Mouse (Mus musculus): ENCODE results near the gene Ccnd3. TPM values are rescaled to one million over a fixed set of nuclear protein-coding genes. Genes with fewer than 3 reads are reported as not detected.

Gene Ccnd3
- polyA plus RNA-seq, 1 experiment from 2014 or later: 294 TPM

- ATAC-seq (replicated peaks; ENCODE audit: low FRiP score): no peak
- Histone ChIP-seq H3K9ac (no peak overlapping the region), H3K4me1 (peaks cover 34% of the 10 kb centered on the region), H3K4me2 (no peak overlapping the region), H3K36me3 (peaks cover 16% of the 10 kb centered on the region), H3K27ac (no peak overlapping the region), H3K27me3 (no peaks in the 10 kb centered on the region), H3K4me3 (replicated peaks) (no peak overlapping the region), H3K9me3 (replicated peaks) (no peaks in the 10 kb centered on the region)
- WGBS: 65% methylated on average over 4 of the region's 4 CpGs
Measured at GRCm38 (mm10) chr17:47632181-47632840, 127.5 kb downstream of the Ccnd3 start.

DNA sequence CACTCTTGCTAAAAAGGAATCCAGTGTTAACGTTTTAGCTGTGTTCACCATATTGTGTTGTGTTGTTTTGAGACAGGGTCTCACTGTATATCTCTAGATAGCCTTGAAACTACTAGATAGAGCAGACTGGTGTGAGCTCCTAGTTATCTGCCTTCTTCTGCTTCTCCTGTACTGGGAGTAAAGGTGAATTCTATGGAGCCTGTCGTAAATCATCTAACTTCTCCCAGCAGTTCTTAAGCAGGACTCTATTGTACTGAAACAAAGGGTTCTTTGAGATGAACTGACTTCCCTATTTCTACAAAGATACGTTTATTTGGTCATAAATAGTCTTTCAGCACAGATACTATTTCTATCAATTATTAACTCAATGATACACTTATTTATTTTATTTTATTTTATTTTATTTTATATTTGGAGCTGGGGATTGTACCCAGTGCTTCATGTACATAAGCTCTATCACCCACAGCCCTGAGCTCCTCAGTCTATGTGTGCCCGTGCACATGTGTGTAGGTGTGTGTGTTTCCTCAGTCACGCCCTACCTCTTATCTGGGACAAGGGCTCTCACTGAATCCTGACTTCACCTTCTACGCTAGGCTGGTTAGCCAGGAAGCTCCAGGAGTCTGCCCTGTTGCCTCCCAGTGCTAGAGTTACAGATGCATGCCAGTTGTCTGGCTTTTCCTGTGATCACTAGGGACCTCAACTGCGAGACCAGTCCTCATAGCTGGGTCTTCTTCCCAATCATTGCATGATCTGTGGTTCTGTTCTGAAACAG is 129.3 kb downstream of the Ccnd3 start:
- H3K27ac ChIP-seq: no peak overlapping the region
- H3K9me3 ChIP-seq (replicated peaks): no peaks in the 10 kb centered on the region
- no peak overlapping the region for H3K4me3 ChIP-seq (replicated peaks)
- H3K4me1 ChIP-seq: peaks cover 25% of the 10 kb centered on the region
- no peak overlapping the region for H3K9ac ChIP-seq
- H3K36me3 ChIP-seq: peaks cover 12% of the 10 kb centered on the region; the same call in 1 of the 2 replicates
- no peaks in the 10 kb centered on the region for H3K27me3 ChIP-seq
- ATAC-seq (replicated peaks; ENCODE audit: low FRiP score): no peak
- no peak overlapping the region for H3K4me2 ChIP-seq
- WGBS: 62% methylated on average over 7 of the region's 7 CpGs

DNA sequence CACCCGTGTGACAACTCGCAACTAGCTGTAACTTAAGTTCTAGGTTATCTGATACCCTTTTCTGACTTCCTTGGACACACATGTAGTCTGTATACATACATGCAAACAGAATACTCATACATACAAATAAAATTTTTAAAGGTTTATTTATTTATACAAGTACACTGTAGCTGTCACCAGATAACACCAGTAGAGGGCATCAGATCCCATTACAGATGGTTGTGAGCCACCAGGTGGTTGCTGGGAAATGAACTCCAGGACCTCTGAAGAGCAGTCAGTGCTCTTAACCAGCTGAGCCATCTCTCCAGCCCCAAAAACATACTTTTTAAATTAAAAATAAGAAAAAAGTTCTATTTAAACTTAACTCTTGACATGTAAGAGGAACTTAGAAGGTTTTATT is 138.1 kb downstream of the Ccnd3 start:
- Histone ChIP-seq H3K36me3 (no peaks in the 10 kb centered on the region), H3K4me2 (no peak overlapping the region), H3K4me1 (no peaks in the 10 kb centered on the region), H3K4me3 (replicated peaks) (no peak overlapping the region), H3K27ac (no peak overlapping the region), H3K9ac (no peak overlapping the region), H3K27me3 (no peaks in the 10 kb centered on the region), H3K9me3 (replicated peaks) (no peaks in the 10 kb centered on the region)
- ATAC-seq (replicated peaks; ENCODE audit: low FRiP score): no peak
- WGBS: 75% methylated on average over 2 of the region's 2 CpGs

DNA sequence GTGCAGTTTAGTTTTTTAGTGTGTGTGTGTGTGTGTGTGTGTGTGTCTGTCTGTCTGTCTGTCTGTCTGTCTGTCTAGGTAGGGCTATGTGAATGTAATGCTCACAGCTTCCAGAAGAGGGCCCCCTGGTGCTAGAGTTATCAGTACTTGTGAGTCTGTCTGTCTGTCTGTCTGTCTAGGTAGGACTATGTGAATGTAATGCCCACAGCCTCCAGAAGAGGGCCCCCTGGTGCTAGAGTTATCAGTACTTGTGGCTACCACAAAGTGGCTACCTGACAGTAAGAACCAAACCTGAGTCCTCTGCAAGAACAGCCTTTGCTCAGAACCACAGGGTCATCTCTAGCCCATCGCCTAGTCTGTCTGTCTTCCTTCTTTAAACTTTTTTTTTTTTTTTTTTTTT is 141.8 kb downstream of the Ccnd3 start:
- H3K9me3 ChIP-seq (replicated peaks): no peaks in the 10 kb centered on the region
- ATAC-seq (replicated peaks; ENCODE audit: low FRiP score): no peak
- WGBS: 78% methylated on average over 1 of the region's 1 CpGs
- no peaks in the 10 kb centered on the region for H3K27me3 ChIP-seq
- no peak overlapping the region for H3K9ac ChIP-seq
- no peak overlapping the region for H3K4me2 ChIP-seq
- H3K36me3 ChIP-seq: peaks cover 6% of the 10 kb centered on the region; the same call in 1 of the 2 replicates
- H3K4me3 ChIP-seq (replicated peaks): no peak overlapping the region
- H3K4me1 ChIP-seq: no peaks in the 10 kb centered on the region
- no peak overlapping the region for H3K27ac ChIP-seq

DNA sequence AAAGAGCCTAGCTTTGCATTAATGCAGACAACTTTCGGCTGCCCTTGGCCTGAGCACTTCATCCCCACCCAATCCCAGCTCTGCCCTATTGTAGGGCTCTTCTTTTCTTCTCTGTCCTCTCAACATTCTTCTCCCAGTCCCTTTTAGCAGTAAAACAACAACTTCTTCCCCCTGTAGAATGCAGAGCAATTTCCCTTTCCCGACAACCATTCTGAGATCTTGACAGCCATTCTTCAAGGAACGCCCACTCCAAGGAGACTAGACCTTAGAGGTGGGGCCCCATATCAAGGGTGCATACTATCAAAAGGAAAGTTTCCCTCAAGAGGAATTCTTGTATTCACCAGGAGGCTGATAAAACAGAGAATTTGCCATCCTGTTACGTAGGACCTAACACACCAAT is 144.1 kb downstream of the Ccnd3 start:
- H3K36me3 ChIP-seq: peaks cover 6% of the 10 kb centered on the region; the same call in 1 of the 2 replicates
- H3K4me3 ChIP-seq (replicated peaks): no peak overlapping the region
- H3K9me3 ChIP-seq (replicated peaks): no peaks in the 10 kb centered on the region
- no peak for ATAC-seq (replicated peaks; ENCODE audit: low FRiP score)
- H3K9ac ChIP-seq: no peak overlapping the region
- 73% methylated on average over 4 of the region's 4 CpGs for WGBS
- no peaks in the 10 kb centered on the region for H3K27me3 ChIP-seq
- H3K4me2 ChIP-seq: no peak overlapping the region
- no peak overlapping the region for H3K27ac ChIP-seq
- H3K4me1 ChIP-seq: no peaks in the 10 kb centered on the region

Other genes starting within 250 kb of the Ccnd3 start
- 80.3 and 83.1 TPM in 2 replicates for gene Mrps10, start 136.2 kb upstream of the Ccnd3 start, polyA plus RNA-seq (2015; fragmentation: Nextera tagmentation; extraction: Ambion mirVana)
- 1.9 and 2.3 TPM in 2 replicates for gene Guca1b, start 119.7 kb upstream of the Ccnd3 start, polyA plus RNA-seq (2015; fragmentation: Nextera tagmentation; extraction: Ambion mirVana)
- 1.6 and 2.6 TPM in 2 replicates for gene Guca1a, start 104.5 kb upstream of the Ccnd3 start, polyA plus RNA-seq (2015; fragmentation: Nextera tagmentation; extraction: Ambion mirVana)
- 1.7 and 2.1 TPM in 2 replicates for gene AI661453, start 68.4 kb upstream of the Ccnd3 start, polyA plus RNA-seq (2015; fragmentation: Nextera tagmentation; extraction: Ambion mirVana)
- 0.26 and 0.46 TPM in 2 replicates for gene 1700001C19Rik, start 67.7 kb upstream of the Ccnd3 start, polyA plus RNA-seq (2015; fragmentation: Nextera tagmentation; extraction: Ambion mirVana)
- gene Taf8, start 2.8 kb upstream of the Ccnd3 start, polyA plus RNA-seq (2015; fragmentation: Nextera tagmentation; extraction: Ambion mirVana): 32.2 and 37.0 TPM in 2 replicates
- gene Bysl, start 106.4 kb downstream of the Ccnd3 start, polyA plus RNA-seq (2015; fragmentation: Nextera tagmentation; extraction: Ambion mirVana): 23.8 and 26.5 TPM in 2 replicates
- 45.7 TPM in 2 replicates for gene Med20, start 106.5 kb downstream of the Ccnd3 start, polyA plus RNA-seq (2015; fragmentation: Nextera tagmentation; extraction: Ambion mirVana)
- gene Gm20517, start 106.5 kb downstream of the Ccnd3 start, polyA plus RNA-seq (2015; fragmentation: Nextera tagmentation; extraction: Ambion mirVana): 0.81 and 1.4 TPM in 2 replicates
- 4.6 and 5.0 TPM in 2 replicates for gene Usp49, start 125.6 kb downstream of the Ccnd3 start, polyA plus RNA-seq (2015; fragmentation: Nextera tagmentation; extraction: Ambion mirVana)
- 381 and 386 TPM in 2 replicates for gene Tomm6, start 183.3 kb downstream of the Ccnd3 start, polyA plus RNA-seq (2015; fragmentation: Nextera tagmentation; extraction: Ambion mirVana)
- 5.5 and 6.7 TPM in 2 replicates for gene Frs3, start 184.0 kb downstream of the Ccnd3 start, polyA plus RNA-seq (2015; fragmentation: Nextera tagmentation; extraction: Ambion mirVana)
- gene Gm21981, start 189.4 kb downstream of the Ccnd3 start, polyA plus RNA-seq (2015; fragmentation: Nextera tagmentation; extraction: Ambion mirVana): 0.17 and 0.24 TPM in 2 replicates
- gene Prickle4, start 189.7 kb downstream of the Ccnd3 start, polyA plus RNA-seq (2015; fragmentation: Nextera tagmentation; extraction: Ambion mirVana): 0.51 and 0.99 TPM in 2 replicates
- 0.14 TPM in 1 of 2 replicates, not detected in the other for gene Pgc, start 221.8 kb downstream of the Ccnd3 start, polyA plus RNA-seq (2015; fragmentation: Nextera tagmentation; extraction: Ambion mirVana)
- 13.4 and 15.2 TPM in 2 replicates for gene Tfeb, start 232.0 kb downstream of the Ccnd3 start, polyA plus RNA-seq (2015; fragmentation: Nextera tagmentation; extraction: Ambion mirVana)

Measured in kidney, embryonic 15.5 days (tissue).